Mouse (Mus musculus) midbrain, postnatal 0 days (tissue): ENCODE measurements around the gene Arih2. TPM values are rescaled to one million over a fixed set of nuclear protein-coding genes. Genes with fewer than 3 reads are reported as not detected.
"Not testable (repeated sequence)": the region's sequence is repeated elsewhere in the genome, so short reads cannot be mapped to it uniquely, and the experiment has no call there.

ENCODE experiments used
- ATAC-seq: fragments of 200-750 bp; cut with Nextera tagmentation; 2 replicates; pipeline ENCODE4 v1.8.0; 2017; ENCODE audit warnings: moderate number of reproducible peaks, mild to moderate bottlenecking, moderate TSS enrichment, moderate library complexity; ENCODE audit not compliant: low FRiP score
- DNase-seq: peaks from one replicate; pipeline ENCODE4 v3.0.0-alpha.2; 2015; ENCODE audit warnings: low spot score
- H3K27ac ChIP-seq: fragments of 300-500 bp; sonication (generic); 2 replicates; pipeline ENCODE4 v1.5.1; 2014; ENCODE audit warnings: low read depth, mild to moderate bottlenecking, low read length, mixed read lengths
- H3K27me3 ChIP-seq: fragments of 300-500 bp; sonication (generic); 2 replicates; pipeline ENCODE4 v1.6.1; 2014; ENCODE audit warnings: low read length, control low read depth, mixed read lengths; ENCODE audit not compliant: insufficient read depth
- H3K36me3 ChIP-seq: fragments of 300-500 bp; sonication (generic); 2 replicates; pipeline ENCODE4 v1.6.1; 2014; ENCODE audit warnings: low read length, control low read depth, mixed read lengths; ENCODE audit not compliant: insufficient read depth
- H3K4me1 ChIP-seq: fragments of 300-500 bp; sonication (generic); 2 replicates; pipeline ENCODE4 v1.6.1; 2014; ENCODE audit warnings: mild to moderate bottlenecking, control low read depth, antibody characterized with exemption, low read length, mixed read lengths; ENCODE audit not compliant: insufficient read depth
- H3K4me2 ChIP-seq: fragments of 300-500 bp; sonication (generic); 2 replicates; pipeline ENCODE4 v1.6.1; 2014; ENCODE audit warnings: low read depth, mild to moderate bottlenecking, low read length, mixed read lengths; ENCODE audit not compliant: poor library complexity, severe bottlenecking
- H3K4me3 ChIP-seq: fragments of 300-500 bp; sonication (generic); 2 replicates; pipeline ENCODE4 v1.5.1; 2014; ENCODE audit warnings: low read depth, mild to moderate bottlenecking, low read length, moderate library complexity
- H3K9ac ChIP-seq: fragments of 300-500 bp; sonication (generic); replicated peaks from 2 replicates; pipeline ENCODE4 v1.6.1; 2014; ENCODE audit warnings: mild to moderate bottlenecking, low read length, moderate library complexity, mixed read lengths; ENCODE audit not compliant: poor library complexity, severe bottlenecking
- H3K9me3 ChIP-seq: fragments of 300-500 bp; sonication (generic); 2 replicates; pipeline ENCODE4 v1.6.1; 2016; ENCODE audit warnings: low read length, control low read depth
- CTCF ChIP-seq: IDR thresholded peaks from 2 replicates; pipeline ENCODE4 v1.5.1; 2016; ENCODE audit warnings: antibody characterized with exemption, mild to moderate bottlenecking
- WGBS: fragments of 180-500 bp; shearing (Covaris S2); extraction: QIAGEN DNeasy Blood & Tissue Kit; methylation state at CpG from one replicate; pipeline ENCODE4 v1.1.7; 2014; 5-methylcytosine and 5-hydroxymethylcytosine counted together
- polyA plus RNA-seq: library from polyadenylated mRNA; unstranded; fragments of >200 nt; fragmentation: Nextera tagmentation; extraction: Ambion mirVana; gene quantifications from 2 replicates; pipeline ENCODE4 v1.2.1, GENCODE M21; 2015
- total RNA-seq: library from RNA; depleted of rRNA; stranded (reverse); fragments of >200 nt; gene quantifications from 2 replicates; pipeline ENCODE4 v1.2.3, GENCODE M21; 2014

The Arih2 gene
- total and polyA plus RNA-seq, 2 experiments from 2014 or later, result 36.7 to 43.1 TPM

DNA sequence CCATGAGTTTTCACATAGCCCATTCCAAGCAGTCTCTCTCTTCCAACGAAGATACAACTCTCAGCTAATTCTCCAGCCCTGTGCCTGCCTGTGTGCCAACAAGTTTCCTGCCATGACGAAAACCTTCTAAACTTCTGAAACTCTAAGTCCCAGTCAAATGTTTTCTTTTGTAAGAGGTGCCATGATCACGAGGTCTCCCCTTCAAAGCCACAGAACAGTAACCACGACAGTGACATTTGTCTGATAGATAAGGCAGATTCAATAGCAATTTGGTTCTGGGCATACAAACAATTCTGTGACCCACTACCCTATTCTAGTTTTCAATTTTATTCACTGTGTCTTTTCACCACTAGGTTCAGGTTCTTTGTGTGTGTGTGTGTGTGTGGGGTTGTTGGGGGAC, 21.0 kb downstream of the Arih2 start:
- H3K4me3 ChIP-seq, result no peak overlapping the region
- no peaks in the 10 kb centered on the region for H3K9me3 ChIP-seq
- no peak overlapping the region for H3K4me2 ChIP-seq
- DNase-seq (no peak), ATAC-seq (no peak)
- no peak overlapping the region for H3K27ac ChIP-seq
- H3K36me3 ChIP-seq, result no peaks in the 10 kb centered on the region
- no peak overlapping the region for H3K9ac ChIP-seq
- no peak for TF ChIP-seq CTCF
- WGBS, result 85% methylated on average over 4 of the region's 4 CpGs
- no peaks in the 10 kb centered on the region for H3K4me1 ChIP-seq
- no peaks in the 10 kb centered on the region for H3K27me3 ChIP-seq

GRCm38 (mm10) chr9:108626498-108626897, 22.7 kb downstream of the Arih2 start:
- WGBS, result 66% methylated on average over 2 of the region's 2 CpGs
- TF ChIP-seq CTCF, result no peak
- H3K4me2 ChIP-seq, result no peak overlapping the region
- no peak overlapping the region for H3K9ac ChIP-seq
- ATAC-seq (no peak), DNase-seq (peak; percentile 19)
- no peak overlapping the region for H3K27ac ChIP-seq
- H3K9me3 ChIP-seq, result no peaks in the 10 kb centered on the region
- H3K36me3 ChIP-seq, result no peaks in the 10 kb centered on the region
- no peak overlapping the region for H3K4me3 ChIP-seq
- no peaks in the 10 kb centered on the region for H3K4me1 ChIP-seq
- no peaks in the 10 kb centered on the region for H3K27me3 ChIP-seq

- H3K9me3 ChIP-seq, result no peaks in the 10 kb centered on the region
- ATAC-seq, result no peak
- no peak overlapping the region for H3K4me3 ChIP-seq
- TF ChIP-seq CTCF, result no peak
- 88% methylated on average over 1 of the region's 1 CpGs for WGBS
- no peak for DNase-seq
- no peaks in the 10 kb centered on the region for H3K4me1 ChIP-seq
- no peaks in the 10 kb centered on the region for H3K27me3 ChIP-seq
- H3K36me3 ChIP-seq, result peaks cover 26% of the 10 kb centered on the region
- H3K27ac ChIP-seq, result no peak overlapping the region
- H3K9ac ChIP-seq, result no peak overlapping the region
- H3K4me2 ChIP-seq, result no peak overlapping the region
These were observed 31.9 kb downstream of the Arih2 start for GRCm38 (mm10) chr9:108617301-108617700.

- Histone ChIP-seq H3K4me2 (no peak overlapping the region), H3K4me3 (no peak overlapping the region), H3K4me1 (no peaks in the 10 kb centered on the region), H3K9ac (no peak overlapping the region), H3K36me3 (peaks cover 59% of the 10 kb centered on the region), H3K9me3 (no peaks in the 10 kb centered on the region), H3K27me3 (no peaks in the 10 kb centered on the region), H3K27ac (no peak overlapping the region)
- TF ChIP-seq CTCF, result no peak
- ATAC-seq (no peak), DNase-seq (no peak)
- WGBS, result 97% methylated on average over 10 of the region's 10 CpGs
These were observed 37.7 kb downstream of the Arih2 start for GRCm38 (mm10) chr9:108611488-108611887.

GRCm38 (mm10) chr9:108608889-108609288, 40.3 kb downstream of the Arih2 start:
- Histone ChIP-seq H3K36me3 (peaks cover 69% of the 10 kb centered on the region), H3K4me1 (no peaks in the 10 kb centered on the region), H3K4me2 (no peak overlapping the region), H3K9me3 (no peaks in the 10 kb centered on the region), H3K27ac (no peak overlapping the region), H3K4me3 (no peak overlapping the region), H3K27me3 (no peaks in the 10 kb centered on the region), H3K9ac (no peak overlapping the region)
- no peak for TF ChIP-seq CTCF
- DNase-seq (no peak), ATAC-seq (no peak)
- 95% methylated on average over 4 of the region's 4 CpGs for WGBS

DNA sequence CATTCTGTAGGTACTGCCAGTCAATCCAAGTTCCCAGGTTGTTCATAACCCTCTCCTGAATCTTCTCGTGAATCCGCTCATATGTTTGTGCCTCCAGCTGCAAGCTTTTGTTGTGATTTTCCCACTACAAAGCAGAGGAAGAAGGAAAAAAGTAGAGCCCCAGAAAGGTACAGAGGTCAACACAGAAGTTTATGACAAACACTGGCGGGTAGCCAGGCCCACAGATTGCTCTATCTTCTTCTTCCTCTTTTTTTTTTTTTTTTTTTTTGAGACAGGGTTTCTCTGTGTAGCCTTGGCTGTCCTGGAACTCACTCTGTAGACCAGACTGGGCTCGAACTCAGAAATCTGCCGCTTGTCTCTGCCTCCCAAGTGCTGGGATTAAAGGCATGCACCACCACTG, 41.3 kb downstream of the Arih2 start:
- H3K9me3 ChIP-seq, H3K27me3 ChIP-seq, H3K4me3 ChIP-seq, H3K4me1 ChIP-seq, H3K27ac ChIP-seq, H3K9ac ChIP-seq, H3K4me2 ChIP-seq, DNase-seq, ATAC-seq: not testable (repeated sequence)
- 94% methylated on average over 5 of the region's 5 CpGs for WGBS
- peaks cover 73% of the 10 kb centered on the region for H3K36me3 ChIP-seq
